Mouse (Mus musculus): Measurements from ENCODE around the gene Slc25a10.

GRCm38 (mm10) chr11:120489054-120489761, 2.4 kb upstream of the Slc25a10 start:
- TF ChIP-seq CTCF (IDR thresholded peaks at IDR 0.05) (peak; percentile 92), EP300 (IDR thresholded peaks at IDR 0.05) (no peak)

Data from lung, postnatal 0 days (tissue).